Mouse (Mus musculus) right cerebral cortex, adult 18-20 months (tissue): Measurements from ENCODE around the gene Hs3st1.

Experiments used
- DNase-seq: peaks from one replicate; pipeline ENCODE4 v3.0.0; 2022; ENCODE audit warnings: mixed read lengths

Gene Hs3st1

DNA sequence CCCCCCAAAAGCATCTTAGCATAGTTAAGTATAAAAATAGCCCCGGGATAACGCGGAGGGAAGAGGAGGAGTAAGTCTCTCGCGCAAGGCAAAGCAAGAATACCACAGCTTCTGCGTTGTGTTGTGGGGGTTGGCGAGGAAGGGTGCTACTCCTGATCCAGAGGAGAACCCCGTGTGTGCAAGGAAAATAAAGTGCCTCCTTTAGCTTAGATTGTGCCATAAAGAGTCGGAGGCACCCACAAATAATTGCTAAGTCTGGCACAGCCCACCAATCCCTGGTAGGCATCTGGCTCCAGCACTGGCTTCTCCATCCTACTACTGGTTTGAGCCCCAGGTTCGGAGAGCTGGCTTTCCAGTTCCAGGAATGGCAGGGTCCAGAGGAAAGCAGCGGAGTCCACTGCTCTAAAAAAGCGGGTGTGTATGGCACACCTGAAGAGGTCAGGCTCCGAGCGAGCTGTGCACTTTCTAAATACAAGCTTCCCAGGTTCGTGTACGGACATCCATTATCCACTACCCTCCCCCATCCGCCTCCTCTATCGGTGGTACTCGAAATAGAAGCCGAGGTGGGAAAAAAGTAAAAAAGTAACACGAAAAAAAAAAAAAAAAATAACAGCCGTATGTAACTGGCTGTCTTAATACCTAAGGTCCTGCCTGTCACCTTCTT is 111.9 kb downstream of the Hs3st1 start:
- DNase-seq: peak; percentile 69

DNA sequence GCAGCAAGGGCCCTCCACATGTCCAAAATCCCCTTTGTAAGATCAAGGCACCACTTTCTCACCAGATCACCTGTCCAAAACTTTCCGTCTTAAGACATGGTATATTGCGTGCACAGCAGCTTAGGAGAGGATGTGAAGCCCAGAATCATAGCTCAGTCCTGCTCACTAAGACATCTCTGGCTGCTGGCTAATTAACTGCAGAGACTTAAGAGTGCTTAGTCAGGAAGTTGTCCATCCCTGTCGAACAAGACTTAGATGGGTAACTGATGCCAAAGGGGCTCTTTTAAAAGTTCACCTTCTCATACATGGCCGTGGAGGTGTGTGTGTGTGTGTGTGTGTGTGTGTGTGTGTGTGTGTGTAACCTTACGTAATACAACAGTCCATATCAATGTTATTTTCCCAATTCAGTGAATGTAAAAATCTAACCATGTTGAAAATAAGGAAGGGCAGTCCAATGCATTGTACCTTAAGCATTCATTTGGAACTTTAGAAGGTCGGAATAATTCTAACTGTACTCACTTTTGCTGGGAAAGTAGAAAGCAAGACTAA is 113.0 kb downstream of the Hs3st1 start:
- no peak for DNase-seq

DNA sequence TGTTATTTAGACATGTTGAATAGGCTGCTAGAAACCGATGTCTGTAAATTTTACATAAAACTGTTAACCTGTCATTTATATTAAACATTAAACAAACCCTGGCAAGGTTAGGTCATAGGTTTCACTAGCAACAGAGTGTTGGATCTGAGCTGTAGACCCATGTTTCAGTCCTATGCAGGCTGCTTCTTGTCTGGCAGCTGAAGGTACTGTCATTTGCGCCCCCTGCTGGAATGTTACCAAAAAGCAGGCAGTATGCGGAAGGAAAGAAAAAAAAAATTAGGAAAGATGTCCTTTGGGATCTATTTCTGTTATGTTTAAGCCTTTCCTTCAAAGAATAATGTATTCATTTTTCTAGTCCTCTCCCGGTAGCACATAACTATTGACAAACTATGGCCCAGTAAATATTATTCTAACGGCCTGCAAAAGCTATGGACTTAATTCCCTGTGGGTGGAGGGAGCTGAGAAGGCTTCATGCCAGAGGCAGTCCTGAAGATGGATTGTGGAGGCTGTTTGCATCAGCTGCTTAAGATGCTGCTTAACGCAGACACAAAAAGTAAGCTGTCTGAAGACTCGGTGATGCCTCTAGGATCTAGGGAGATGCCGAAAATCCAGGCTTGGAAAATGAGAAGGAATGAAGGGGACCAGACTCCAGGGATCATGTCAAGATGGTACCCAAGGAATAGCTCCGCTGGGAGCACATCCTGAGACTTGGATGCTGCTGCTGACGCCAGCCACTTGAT is 115.7 kb downstream of the Hs3st1 start:
- peak; percentile 84 for DNase-seq

DNA sequence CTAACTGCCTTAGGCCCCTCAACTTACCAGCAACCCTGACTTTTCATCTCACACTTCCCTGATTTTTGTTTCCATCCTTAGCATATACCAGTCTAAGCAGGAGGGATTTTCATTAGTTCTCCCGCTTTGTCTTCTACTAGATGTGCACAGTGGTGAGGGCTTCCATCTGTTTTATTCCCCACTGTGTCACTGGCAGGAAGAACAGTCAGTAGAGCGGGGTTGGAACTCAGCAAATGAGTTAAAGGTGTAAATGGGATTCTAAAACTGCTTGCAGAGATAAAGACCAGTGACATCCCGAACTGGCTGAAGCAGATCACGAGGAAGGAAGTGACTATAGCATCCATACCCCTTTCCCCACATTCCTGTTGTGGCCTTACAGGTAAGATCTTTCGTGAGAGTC is 116.3 kb downstream of the Hs3st1 start:
- no peak for DNase-seq

DNA sequence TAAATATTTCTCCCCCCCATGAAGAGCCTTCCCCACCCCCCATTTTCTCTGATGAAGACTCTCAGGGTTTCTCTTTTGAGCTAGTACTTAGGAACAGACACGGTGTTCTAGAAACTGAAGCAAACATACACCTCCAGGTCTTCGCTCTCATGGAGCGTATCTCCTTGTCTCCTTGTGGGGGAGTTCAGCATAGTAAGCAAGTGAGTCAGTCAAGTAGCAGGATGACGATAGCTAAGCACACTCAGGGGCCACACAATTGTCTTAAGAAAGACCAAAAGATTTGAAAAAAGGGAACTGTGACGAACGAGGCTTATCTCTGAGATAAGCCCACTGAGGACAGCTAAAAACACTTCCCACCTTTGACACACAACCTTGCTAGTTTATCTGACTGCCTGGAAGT is 117.4 kb downstream of the Hs3st1 start:
- peak; percentile 48 for DNase-seq

DNA sequence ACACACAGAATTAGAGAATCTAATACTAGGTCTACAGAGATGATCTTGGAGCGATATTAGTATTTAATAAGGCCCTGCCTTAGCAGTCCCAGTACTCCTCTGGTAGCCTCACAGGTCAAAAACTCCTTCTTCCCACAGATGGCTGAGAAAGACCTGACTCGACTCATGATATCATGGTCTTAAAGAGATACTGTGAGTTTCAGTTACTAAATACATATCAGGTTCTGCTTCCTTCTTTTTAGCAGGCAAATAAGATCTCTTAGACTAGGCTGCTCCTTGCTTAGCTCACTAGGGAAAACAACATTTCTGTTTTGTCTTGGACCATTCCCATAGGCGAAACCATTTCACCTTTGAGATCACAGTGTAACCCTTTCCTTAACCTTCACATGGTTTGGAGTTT is 119.2 kb downstream of the Hs3st1 start:
- no peak for DNase-seq

DNA sequence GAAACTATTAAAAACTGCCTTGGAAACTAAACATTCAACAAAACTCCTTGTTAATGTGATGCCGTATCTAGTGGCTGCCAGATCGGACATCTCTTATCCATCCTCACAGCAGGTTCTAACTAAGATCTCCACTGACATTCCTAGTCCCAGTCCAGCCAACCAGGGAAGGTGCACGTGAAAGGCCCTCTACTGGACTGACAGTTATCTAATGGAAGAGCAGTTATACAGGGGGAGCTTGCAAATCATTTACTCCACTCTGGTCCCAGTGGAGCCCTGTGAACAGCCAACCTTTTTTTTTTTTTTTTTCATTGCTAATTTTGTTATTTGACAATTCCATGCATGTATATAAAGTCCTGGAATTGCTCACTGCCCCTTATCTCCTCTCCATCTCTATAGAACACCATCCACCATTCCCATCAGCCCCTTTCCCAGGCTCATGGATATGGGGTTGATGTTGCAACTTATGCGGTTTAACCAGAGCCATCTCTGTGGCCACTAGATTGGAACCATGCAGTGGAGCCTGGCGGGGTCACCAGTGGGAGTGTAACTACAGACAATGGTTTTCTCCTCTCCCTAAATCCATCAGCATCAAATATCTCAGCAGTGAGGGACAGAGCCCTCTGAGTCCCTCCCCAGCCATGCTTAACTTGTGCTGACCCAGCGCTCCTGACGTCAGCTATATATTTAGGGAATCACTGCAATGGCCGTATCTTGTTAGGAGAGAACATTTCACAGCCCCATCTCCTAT is 120.8 kb downstream of the Hs3st1 start:
- no peak for DNase-seq

DNA sequence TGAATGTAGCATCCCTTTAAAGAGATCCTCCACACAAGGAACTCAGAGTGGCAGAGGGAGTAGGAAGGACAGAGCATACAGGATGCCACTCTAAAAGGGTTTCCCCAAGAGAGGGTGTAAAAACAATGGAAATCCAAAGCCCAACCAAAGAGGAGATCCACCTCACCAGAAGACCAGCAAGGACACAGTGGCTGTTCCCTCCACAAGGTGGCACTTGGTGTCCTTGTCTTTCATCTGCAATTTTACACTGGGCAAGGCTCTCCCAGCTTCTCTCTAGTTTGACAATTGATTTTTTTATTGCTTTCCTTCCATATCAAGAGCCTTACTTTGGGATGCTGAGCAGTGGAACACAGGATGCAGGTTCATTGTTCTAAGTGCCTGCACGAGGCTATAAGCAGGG is 122.1 kb downstream of the Hs3st1 start:
- no peak for DNase-seq

DNA sequence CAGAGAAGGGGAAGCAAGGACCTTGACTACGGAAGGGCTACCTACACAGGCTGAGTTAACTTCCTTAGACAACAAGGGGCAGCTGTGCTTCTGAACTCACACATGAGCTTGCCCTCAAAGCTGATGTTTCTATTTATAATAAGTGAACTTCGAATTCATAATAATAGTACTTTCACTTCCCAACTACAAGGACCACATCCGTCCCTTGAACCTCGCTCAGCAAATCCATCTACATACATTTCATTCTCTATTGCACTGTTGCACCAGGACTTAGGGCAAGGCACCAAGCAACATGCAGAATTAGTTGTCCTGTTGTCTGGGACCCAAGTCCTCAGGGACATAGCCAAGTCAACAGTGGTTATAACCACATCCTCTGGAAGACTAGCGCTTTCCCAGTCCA is 124.4 kb downstream of the Hs3st1 start:
- no peak for DNase-seq

DNA sequence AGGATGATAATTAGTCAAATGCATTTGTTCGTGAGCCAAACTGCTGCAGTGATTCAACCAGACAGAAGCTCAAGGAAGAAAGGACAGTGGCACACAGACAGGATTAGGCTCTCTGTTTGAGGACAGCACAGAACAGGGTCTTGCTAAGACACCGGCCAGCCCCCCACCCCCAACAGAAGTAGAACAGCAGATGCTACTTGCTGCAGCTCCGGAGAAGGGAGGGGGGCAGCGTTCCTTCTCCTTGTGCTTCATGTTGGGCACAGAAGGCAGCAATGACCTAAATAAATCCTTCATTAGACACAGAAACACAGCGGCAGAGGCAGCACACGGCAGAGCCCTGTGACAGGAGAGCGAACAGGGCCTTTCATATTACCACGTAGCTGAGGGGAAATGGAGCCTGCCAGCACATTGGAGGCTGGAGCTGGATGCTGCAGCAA is 130.2 kb downstream of the Hs3st1 start:
- DNase-seq: no peak

DNA sequence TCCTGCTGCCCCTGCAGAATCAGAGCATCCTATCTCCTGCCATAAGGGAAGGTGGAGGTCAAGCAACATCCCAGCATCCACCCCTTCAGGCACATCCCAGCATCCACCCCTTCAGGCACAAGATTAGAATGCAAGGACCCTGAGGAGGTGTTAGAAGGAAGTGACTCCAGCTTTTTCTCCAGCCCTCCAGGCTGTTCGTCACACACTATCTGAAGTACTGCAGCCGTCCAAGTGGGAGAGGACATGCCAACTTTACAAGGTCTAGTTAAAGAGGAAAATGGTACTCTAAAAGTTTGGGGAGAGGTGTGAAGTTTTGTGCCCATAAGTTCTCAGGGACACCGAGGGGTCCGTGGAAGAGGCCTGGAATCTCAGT is 131.1 kb downstream of the Hs3st1 start:
- DNase-seq: no peak

DNA sequence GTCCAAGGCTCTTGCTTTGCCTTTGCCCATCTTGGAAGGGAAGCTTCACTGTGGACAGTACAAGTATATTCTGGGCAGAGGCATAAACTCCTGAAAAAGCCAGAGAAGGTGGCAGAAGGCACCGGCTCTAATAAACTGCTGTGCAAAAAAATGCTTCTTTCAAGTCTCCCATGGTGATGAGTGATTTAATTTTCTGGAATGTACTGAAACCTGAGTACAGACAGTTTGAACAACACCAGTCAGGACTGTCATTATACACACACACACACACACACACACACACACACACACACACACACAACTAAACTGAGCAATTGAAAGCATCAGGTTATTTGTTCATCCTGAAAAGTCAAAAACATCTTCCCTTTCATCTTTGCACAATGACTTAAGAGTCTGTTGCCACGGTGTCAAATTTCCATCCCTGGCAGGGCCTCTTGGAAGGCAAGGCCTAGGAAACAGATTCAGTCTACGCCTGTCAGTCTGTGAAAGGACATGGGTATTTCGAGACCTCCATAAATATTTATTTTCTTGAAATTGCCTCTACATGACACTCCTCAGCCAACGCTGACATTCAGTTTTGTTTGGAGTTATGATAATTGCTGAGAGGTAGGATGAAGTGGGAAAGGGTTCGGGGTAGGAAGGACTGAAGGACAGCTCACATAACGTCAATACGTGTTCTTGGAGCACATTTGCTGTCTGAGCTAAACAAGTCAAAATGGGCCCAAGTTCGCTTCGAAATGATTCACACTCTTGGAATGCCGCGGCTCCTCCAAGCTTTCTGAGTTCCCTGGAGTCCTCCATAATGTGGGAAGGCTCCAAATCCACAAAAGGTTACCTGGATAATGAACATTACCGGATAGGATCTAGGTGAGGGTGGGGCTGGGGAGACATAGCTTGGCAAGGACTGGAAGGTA is 131.7 kb downstream of the Hs3st1 start:
- DNase-seq: no peak

DNA sequence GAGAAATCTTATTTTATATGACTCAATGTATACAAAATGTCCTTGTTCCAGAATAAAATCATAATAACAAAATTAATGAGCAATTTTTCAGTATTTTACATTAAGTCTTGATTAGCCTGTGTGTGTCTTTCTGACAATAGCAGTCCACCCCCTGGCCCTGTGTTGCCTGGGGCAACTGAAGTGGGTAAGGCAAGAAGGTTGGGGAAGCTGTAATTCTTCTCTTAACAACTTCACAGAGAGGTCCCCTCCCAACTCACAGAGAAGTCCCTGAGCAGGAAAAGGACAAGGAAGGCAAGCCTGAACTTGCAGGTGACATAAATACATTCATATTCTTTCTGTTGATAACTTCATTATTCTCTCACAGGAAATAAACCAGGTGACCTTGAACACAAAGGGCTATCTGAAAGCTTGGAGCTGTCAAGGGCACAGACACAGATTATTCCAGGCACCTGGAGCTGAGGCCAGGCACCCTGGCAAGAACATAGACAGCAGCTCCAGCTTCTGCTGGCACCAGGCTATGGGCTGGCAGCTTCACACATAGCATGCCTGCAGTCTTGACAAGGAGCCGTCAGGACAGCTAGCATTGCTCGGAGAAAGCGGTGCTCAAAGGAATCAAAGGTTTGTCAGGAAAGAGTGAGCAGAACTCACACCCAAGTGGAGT is 134.9 kb downstream of the Hs3st1 start:
- no peak for DNase-seq

DNA sequence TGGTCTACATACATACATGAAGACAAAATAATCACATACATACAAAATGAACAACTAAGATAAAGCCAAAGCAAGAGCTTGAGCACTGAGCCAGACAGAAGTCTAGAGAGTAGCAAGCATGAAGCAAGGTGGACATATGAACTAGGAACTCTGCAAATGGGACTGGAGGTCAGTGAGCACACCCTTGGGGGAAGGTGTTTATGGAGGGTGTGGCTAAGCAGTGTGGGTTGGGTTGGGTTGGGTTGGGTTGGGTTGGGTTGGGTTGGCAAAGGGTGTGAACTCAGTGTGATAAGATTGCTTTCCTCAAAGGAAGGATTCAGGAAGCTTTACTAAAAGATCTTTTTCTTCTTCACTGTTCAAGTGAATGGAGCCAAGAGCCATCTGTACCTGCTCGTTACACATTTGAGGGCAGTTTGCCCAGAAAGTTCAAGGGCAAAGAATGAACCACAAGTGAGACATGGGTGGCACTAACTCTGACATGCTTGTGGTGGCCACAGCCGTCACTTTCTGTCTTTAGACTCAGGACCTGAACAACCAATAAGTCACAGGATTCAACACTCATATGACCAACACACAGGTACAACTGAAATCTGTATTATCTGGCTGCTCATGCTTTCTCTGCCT is 137.8 kb downstream of the Hs3st1 start:
- DNase-seq: no peak

DNA sequence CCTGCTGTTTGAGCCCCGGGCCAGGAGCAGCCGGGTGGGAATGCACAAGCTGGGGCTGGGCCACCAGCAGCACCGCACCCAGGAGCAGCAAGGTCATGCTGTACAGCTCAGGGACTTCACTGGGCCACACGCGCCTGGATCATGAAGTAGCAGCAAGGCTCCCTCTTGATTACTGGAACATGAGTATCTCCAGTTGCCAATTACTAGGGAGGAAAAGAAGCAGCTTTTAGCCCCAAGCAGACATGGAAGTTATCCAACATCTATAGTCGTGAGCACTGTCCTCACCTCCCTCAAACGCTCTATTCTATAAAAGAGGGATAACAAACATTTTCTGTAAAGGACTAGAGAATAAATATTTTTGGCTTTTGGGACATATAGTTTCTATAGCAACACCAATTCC is 140.1 kb downstream of the Hs3st1 start:
- DNase-seq: no peak

DNA sequence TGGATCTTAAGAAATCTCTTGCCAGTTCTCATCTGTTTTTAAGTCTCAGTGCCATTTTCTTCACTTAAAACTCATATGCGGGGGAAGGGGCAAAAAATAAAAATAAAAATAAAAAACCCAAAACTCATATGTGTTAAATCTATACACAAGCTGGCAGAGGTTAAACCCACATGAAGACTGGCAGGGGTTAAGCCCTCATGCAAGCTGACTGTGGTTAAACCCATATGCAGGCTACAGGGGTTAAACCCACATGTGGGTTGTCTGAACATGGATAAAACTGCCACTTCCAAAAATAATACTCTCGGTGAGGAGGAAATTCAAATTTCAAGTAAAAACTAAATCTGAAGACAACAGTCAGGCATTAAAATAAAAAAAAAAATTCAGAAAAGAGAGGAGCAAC is 141.7 kb downstream of the Hs3st1 start:
- DNase-seq: no peak

DNA sequence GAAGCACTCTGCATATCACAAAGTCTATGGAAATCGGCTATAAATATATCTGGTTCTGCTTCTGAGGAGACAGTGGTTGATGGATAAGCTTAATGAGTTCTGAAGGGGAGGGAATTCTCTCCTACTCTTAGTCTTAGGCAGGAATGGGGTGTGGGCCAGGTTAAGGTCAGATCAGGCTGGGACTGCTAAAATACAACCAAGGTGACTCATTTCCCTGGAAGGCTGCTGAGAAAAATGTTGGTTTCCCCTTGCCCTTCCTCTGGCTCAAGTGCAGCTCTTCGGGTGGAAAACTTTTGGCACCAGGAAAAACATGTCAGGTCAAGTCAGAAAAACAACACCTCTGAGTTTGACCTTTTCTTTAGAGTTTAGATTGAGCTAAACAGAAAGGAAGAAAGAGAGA is 143.0 kb downstream of the Hs3st1 start:
- no peak for DNase-seq

DNA sequence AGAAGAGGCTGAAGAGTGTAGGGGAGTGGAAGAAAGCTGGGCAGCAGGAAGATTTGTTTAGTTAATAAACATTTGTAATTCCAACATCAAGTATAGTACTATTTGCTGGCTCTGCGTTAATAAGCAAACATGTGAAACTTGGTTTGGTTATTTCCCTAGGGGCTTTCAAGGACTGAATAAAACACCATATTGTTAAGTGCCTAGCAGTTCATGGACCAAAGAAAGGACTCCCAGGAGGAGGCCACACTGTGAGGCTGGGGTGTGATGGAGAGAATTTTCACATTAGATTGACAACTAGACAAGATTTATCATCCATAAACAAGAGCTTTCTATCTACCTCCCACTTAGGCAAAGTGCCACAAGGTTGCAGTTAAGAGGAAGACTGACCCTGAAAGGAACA is 147.0 kb downstream of the Hs3st1 start:
- DNase-seq: no peak

DNA sequence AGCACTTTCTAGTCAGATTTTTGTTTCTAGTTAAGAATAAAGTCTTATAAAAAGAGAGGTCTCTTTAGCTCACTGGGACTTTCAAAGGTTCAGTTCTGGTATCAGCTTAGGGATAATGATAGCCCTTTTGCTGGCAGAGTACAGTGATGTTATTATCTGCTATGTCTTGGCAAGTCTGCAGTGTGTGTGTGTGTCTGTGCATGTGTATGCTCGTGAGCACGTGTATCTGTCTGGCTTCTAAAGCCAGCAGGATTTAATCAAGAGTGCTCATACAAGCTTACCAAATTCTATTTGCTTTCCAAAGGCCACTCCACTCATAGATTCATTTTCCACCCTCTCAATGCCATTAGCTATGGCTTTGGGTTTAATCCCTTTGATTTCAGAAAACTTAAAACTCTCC is 160.5 kb downstream of the Hs3st1 start:
- no peak for DNase-seq
